Mouse (Mus musculus) myocyte (in vitro differentiated cells): ENCODE measurements around the gene Itm2b.

ENCODE experiments used
- E2F4 ChIP-seq: IDR thresholded peaks from one replicate; pipeline ENCODE4 v1.6.1; 2011; ENCODE audit warnings: mild to moderate bottlenecking, control low read depth, moderate library complexity; ENCODE audit not compliant: insufficient read depth
- MAX ChIP-seq: IDR thresholded peaks from one replicate; pipeline ENCODE4 v1.6.1; 2011; ENCODE audit warnings: low read depth, mild to moderate bottlenecking, control low read depth
- MYOD1 ChIP-seq, 3 experiments: IDR thresholded peaks; one replicate each; pipeline ENCODE4 v1.6.1; 2011; ENCODE audit warnings: control low read depth in 2 of 3, low read depth in 2 of 3, mild to moderate bottlenecking in 2 of 3, moderate library complexity in 1 of 3; ENCODE audit not compliant: insufficient read length in 2 of 3, control insufficient read depth in 1 of 3
- POLR2A ChIP-seq: IDR thresholded peaks from one replicate; pipeline ENCODE4 v1.6.1; 2011; ENCODE audit warnings: low read depth, mild to moderate bottlenecking, control low read depth, moderate library complexity; ENCODE audit not compliant: insufficient read length
- TCF12 ChIP-seq: IDR thresholded peaks from one replicate; pipeline ENCODE4 v1.6.1; 2011; ENCODE audit warnings: mild to moderate bottlenecking, control low read depth; ENCODE audit not compliant: poor library complexity, insufficient read depth, severe bottlenecking
- USF1 ChIP-seq: IDR thresholded peaks from one replicate; pipeline ENCODE4 v1.6.1; 2011; ENCODE audit warnings: low read depth, mild to moderate bottlenecking, control low read depth, moderate library complexity

GRCm38 (mm10) chr14:73313864-73314263 is 71.2 kb downstream of the Itm2b start:
- TF ChIP-seq POLR2A = no peak
- no peak for TF ChIP-seq MAX
- peak; percentile 33 to 78 (median 76) for TF ChIP-seq MYOD1 (IDR thresholded peaks at IDR 0.05; ENCODE audit: control insufficient read depth in 1 of 3, insufficient read length in 2 of 3, low read depth in 2 of 3)
- no peak for TF ChIP-seq E2F4
- peak; percentile 82 for TF ChIP-seq TCF12
- TF ChIP-seq USF1 = no peak
